Mouse (Mus musculus): ENCODE measurements around the gene Ankk1.

Ankk1 gene

DNA sequence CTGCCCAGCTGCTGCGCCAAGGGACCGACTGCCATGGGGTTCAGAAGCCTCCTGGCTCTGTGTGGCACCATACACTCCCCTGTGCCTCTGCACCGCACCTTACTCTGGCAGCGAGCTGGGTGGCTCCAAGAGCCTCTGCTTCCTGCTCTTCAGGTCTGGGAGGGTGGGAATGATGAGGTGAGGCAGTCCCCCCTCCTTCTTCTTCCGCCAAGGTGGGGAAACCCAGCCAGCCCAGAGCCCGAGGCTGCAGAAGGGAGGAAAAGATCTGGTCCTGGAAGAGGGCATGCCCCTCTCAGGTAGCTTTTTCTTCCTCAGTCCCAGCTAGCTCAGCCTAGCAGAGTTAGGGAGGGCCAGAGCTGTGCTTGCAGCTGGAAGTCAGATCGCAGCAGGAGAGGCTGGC lies at the start of gene Ankk1:
Gene Ankk1, minus strand, starts transcription at position 101 of the 400 bp plus-strand sequence.
- no peak for DNase-seq (ENCODE audit: low spot score)

DNA sequence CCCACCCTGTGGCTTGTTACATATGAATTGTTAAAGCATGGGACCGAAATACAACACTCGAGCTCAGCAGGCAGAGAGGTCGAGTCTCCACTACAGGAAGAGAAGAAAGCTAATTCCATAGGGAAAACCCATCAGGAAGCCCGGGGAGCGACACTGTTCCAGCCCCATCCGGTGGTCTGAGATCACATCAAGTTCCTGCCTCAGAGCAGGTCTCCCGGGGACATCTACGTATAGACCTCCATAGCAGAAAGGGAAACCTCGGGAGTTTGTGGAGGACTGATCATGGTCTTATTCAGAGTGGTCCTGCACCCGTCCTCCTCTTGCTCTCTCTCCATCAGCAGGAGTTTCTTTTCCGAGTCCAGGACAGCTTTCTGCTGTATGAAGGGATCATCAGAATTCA lies 45.3 kb upstream of the Ankk1 start:
- DNase-seq (ENCODE audit: low spot score), result no peak

DNA sequence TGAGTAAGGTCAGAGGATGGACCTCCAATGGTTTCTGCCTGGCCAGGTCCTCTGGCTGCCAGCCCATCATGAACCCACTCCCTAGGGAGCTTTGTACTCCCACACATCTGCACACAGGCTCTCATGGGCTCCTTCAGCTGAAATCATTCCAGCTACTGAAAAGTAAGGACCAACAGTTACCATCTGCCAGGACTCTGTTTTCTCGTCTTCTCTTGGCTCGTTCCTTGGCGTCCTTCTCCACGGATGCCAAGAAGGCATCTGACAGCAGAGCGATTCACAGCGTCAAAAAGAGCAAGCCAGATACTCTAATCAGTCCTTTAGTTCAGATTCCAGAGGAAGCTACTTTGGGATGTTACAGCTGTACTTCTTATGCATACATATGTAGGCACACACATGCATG lies 44.1 kb upstream of the Ankk1 start:
- peak; percentile 12 for DNase-seq (ENCODE audit: low spot score)

DNA sequence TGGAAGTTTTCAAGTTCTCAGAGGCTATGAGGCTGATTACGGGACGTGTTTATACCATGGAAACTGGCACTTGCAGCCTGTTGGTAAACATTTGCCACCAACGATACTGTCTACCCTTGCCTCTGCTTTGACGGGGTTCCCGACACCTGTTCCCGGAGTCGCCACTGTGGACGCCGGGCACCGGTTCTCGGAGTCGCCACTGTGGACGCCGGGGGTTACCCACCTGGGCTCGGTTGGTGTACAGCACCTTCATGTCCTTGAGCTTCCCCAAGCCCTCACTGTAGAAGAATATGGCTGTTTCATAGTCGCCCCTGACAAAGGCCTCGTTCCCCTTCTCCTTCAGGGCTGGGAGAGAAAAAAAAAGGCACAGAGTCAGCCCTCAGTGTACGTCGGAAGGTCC lies 43.2 kb upstream of the Ankk1 start:
- no peak for DNase-seq (ENCODE audit: low spot score)

DNA sequence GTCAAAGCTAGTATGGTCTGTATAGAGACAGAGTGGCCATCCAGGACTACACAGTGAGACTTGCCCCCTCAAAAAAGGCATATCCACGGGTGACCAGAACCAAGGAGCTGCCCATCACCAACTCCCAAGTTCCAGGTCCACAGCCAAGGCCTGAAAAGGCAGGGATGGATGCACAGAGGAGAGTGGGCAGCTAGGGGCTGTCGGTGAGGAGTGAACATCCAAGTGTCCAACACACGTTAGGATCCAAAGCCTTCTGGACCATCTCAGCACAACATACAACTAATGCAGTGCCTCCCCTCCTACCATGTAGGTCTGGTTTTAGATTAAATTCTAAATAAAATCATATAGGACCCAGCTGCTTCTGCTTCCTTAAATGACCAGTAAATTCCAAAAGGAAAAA lies 29.3 kb upstream of the Ankk1 start:
- no peak for DNase-seq (ENCODE audit: low spot score)

DNA sequence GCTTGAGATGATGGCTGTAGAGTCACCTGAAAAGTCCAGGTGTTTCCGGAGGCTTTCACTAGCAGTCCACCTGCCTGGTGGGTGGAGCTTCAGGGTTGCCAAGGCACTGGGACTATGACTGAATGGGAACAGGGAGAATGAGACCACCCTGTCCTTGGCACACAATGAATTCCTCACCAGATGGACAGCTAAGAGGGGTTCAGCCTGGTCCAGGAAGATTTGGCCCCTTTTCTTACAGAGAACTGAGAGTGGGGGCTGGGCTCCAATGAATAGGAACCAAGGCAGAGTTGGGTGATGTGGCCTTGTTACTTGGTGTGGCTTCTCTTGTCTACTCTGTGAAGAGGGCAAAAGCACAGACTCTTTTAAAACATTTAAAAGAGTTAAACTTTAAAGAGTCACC lies 25.6 kb upstream of the Ankk1 start:
- no peak for DNase-seq (ENCODE audit: low spot score)

DNA sequence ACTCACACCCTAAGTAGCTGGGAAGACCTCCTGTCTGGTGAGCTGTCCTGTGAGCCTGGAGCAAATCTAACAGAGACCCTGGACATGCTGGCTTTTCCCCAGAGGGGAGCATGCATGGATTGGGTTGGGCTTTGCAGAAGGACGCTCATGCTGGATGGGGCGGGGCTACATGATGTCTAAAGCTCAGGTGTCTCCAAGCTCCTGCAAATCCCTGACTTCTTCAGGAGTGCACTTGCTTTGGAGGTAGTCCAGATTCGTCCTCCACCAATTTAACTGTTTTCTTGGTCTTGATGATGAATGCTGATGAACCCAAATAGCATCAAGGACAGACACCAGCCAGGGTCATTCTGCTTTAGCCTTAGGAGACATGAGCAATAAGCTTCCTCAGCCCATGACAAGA lies 23.7 kb upstream of the Ankk1 start:
- no peak for DNase-seq (ENCODE audit: low spot score)

DNA sequence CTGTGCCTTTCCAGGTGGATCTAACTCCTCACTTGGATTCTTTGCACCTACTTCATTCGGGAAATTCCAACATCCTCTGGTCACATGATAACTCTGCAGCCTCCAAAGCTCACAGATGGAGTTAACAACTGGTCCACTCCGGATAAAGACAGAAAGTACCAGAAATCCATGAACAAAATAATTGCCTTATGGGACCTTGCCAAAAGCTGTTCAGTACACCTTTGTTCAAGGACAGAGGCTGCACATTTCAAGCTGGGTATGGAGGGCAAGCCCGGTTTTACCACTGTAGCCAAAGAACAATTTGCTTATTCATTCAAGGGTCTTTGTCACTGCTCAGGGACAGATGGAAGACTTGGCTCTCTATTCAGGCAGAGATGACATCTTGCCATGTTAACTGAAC lies 15.8 kb upstream of the Ankk1 start:
- peak; percentile 15 for DNase-seq (ENCODE audit: low spot score)

DNA sequence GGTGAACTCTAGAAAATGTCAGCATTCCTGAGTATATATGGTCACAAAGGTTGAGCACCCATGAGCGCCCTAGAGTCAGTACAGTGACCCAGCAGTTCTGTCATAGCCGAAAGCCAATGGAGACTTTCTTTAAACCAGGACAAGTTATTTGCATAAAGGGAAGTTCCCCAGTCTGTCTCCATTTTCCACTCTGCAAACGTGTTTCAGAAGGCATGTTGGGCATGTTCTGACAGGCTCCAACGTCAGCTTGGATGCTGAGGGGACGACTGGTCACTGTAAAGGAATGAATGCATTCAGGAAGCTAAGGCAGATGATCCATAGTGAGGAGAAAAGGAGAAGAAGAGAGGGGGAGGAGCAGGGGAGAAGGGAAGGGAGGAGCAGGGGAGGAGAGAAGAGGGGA lies 657 bp upstream of the Ankk1 start:
- no peak for DNase-seq (ENCODE audit: low spot score)

DNA sequence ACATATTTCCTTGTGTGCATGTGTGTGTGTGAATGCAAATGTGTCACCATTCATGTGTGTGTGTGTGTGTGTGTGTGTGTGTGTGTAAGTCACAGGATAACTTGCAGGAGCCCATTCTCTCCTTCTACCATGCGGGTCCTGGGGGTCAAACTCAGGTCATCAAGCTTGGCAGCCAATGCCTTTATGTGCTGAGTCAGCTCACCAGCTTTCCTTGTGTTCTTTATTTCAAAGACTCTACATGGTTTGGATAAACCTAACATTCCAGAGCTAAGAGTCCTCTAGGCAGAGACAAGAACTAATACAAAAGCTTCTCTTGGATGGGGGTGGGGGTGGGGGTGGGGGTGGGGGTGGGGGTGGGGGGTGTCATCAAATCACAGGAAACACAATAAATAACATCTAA lies 1.2 kb downstream of the Ankk1 start:
- no peak for DNase-seq (ENCODE audit: low spot score)

DNA sequence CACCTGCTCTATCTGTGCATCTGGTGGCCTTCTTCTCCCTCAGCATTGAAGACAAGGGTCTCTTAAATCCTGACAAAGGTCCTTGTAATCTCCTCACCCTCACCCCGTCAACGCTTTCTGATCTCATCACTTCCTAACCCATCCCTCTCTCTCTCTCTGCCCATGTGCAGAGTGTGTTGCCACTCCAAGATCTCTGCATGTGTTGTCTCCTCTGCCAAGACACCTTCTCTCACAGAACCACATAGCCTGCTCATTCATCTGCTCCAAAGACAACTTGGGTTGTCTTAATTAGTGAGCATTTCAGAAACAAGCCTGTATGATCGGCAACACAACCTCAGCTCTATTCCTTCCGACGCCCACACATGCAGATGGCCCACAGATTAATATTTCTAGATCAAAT lies 3.0 kb downstream of the Ankk1 start:
- no peak for DNase-seq (ENCODE audit: low spot score)

DNA sequence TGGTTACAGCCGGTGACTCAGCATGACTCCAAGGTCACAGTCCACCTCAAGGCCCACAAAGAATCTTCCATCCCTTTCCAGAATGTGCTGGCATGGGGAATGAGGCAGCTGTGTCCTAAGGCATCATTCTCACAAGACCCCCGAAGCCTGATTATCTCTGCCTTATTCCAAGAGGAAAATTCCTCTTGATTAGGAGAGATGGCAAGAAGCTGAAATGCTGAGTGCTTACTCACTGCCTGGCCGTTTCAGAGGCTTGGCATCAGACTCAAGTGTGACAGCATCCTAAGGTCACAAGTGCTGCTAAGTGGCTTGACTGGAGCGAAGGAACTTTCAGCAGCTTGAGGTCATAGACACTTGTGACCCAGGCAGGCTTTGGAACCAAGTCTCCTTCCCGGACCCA lies 16.2 kb downstream of the Ankk1 start:
- no peak for DNase-seq (ENCODE audit: low spot score)

DNA sequence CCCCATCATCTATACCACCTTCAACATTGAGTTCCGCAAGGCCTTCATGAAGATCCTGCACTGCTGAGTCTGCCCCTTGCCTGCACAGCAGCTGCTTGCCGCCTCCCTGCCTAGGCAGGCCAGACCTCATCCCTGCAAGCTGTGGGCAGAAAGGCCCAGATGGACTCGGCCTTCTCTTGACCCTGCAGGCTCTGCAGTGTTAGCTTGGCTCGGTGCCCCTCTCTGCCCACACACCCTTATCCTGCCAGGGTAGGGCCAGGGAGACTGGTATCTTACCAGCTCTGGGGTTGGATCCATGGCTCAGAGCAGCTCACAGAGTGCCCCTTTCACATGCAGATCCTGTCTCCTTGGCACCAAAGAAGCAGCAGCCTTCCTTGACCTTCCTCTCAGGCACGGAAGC lies 19.8 kb downstream of the Ankk1 start:
- no peak for DNase-seq (ENCODE audit: low spot score)

DNA sequence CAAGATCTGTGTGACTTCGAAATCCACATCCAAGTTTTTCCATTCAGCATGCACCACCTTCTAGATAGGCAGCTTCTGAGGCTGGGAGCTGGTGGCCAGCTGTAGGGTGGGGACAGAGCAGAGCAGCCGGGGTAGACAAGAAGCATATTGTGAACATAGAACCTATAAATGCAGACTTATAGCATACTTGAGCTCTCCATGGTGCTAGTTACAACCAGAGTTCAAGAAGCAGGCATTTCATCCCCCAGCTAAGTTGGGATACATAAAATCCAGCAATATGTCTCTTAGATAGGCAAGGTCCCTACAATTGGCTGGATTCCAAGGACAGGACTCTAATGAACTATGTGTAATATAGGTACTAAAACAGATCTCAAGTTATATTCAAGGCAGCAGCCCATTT lies 23.1 kb downstream of the Ankk1 start:
- DNase-seq (ENCODE audit: low spot score), result no peak

DNA sequence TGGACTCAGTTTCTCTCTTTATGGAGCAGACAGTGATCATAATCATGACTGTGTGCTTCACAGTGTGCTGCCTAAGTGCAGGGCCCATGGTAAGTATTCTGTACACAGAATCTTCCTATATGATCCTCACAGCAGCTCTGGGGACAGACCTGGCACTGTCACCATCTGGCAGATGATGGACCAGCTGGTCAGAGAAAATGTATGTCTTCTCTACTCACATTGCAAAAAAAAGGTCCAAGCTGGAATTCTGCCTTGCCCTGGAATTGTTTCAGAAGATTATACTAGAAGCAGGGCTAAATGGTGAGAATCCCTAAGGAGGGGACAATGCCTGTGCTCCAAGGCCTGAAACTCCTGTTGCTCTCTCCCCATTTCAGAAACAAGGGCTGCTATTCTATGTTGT lies 30.8 kb downstream of the Ankk1 start:
- no peak for DNase-seq (ENCODE audit: low spot score)

DNA sequence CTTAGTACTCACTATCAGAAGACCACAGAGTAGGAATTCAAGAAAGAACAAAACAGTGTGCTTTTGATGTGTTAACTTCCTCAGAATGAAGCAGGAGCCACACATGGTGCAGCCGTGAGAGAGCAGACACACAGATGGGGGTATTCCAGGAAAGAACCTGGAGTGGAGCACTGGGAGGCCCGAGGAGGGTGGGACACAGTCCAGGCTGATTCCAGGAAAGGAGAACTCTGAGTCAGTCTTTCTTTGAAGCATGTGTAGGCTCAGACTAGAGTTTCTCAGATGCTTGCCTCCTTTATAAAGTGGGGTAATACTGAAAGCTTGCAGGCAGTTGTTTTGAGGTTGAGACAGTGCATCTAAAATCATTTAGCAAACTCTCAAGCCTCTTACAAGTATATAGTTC lies 34.6 kb downstream of the Ankk1 start:
- DNase-seq (ENCODE audit: low spot score), result no peak

DNA sequence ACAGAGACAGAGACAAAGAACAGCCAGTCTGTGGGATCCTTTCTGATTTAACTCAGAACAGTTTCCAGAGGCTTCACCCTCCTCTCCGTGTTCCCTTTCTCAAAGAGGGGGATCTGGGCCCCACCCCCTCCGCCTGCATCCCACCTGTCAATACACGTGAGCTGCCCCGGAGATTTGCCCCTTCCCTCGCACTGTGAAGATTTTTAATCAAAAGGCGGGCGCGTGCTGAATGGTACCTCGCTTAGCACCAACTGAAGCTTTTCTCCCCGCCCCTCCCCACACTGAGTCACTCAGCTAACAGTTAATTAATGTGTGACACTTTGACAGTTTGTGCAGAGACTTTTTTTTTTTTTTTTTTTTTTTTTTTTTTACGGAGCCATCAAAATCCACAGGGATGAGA lies 40.7 kb downstream of the Ankk1 start:
- no peak for DNase-seq (ENCODE audit: low spot score)

DNA sequence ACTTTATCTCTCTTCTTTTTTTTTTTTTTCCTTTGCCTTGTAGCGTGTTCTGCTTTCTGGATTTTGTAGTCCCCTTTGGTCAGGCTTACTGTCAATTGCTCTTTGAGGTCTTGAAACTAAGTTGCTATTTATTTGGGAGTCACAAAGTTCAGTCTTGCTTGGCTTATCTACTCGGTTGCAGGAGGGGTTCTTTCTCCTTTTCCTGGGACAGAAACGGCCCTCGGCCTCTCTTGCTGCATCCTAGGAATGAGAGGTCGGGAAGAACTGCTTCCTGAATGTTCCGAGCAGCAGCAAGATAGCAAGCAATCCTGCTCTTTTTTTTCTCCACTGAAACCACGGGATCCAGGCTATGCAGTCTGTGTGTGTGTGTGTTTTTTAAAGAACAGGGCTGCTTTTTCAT lies 41.5 kb downstream of the Ankk1 start:
- DNase-seq (ENCODE audit: low spot score), result no peak

DNA sequence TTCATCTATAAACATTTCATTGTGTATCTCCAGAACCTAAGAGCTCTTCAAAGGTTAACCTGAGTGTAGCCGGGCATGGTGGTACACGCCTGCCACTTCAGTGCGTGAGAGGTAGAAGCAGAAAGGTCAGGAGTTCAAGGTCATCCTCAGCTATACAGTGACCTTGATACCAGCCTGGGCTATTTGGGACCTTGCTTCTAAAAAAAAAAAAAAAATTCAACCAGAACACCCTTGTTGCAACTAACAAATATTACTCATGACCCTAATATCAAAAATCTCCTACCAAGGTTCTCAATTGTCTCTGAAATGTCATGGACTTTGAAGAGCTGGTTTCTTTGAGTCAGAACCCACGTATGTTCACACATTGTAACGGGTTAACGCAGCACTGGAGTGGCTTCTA lies 42.0 kb downstream of the Ankk1 start:
- no peak for DNase-seq (ENCODE audit: low spot score)

DNA sequence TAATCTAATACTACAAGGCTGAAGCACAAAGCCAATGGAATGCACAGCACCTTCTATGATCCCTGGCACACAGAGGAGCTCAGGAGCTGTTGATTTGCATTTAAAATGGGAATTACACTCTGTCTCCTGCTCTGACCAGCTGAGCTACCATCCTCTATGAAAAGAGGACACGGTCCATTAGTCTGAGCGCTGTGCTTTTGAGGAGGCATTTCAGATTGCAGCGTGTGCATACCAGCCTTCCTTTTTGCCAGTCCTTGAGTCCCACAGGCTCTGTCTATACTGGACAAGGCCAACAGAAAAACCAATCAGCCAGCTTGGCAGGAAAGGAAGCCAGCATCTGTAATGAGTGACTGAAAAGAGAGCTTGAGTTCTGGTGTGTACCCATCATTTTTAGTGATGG lies 42.8 kb downstream of the Ankk1 start:
- DNase-seq (ENCODE audit: low spot score), result no peak

DNA sequence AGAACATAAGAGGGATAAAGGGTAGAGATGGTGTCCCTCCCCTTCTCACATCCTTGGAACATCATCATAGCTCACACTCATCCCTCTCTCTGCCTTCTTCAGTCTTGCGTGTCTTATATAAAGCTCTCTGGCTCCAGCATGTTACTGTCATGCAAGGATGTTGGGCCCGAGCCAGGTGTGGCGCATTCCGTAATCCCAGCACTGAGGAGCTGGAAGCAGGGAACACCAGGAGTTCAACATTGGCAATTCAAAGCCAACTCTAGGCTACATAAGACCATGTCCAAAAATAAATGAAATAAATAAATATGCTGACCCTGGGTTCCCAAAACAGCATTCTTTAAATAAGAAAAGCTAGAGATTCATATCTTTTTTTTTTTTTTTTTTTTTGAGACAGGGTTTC lies 46.9 kb downstream of the Ankk1 start:
- DNase-seq (ENCODE audit: low spot score), result no peak

DNA sequence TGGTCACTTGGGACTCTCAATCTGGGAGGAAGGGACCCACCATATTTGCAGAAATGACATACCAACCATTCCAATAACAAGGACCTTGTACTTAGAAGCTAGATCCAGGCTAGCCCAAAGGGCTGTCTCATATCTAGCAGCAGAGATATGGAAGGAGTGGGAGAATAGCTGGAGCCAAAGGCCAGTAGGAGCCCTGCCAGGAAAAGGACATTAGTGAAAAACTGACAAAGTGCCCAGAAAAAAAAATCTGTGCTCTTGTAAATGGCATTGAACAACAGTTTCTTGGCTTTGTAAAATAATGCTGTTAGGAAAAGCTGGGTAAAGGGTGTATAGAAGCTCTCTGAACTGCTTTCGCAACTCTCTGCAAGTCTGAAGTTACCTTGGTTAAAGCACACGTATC lies 52.9 kb downstream of the Ankk1 start:
- no peak for DNase-seq (ENCODE audit: low spot score)

DNA sequence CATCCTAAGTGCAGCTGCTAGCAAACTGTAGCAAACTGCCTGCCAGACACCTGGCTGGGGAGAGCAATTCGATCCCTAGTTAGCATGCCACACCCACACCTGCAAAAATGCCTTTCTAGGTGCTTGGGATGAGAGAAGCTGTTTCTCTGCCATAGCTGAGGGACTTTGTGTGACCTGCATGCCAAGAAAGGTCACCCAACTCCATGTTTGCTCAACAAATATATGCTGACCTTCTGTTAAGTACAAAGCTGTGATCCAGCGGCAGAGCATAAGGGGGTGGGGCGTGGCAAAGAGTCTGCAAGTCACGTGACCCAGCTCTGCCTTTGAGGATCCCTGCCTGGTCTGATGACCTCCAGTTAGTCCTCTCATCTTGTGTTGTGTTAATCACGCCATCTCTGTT lies 61.1 kb downstream of the Ankk1 start:
- DNase-seq (ENCODE audit: low spot score), result no peak
